Mouse (Mus musculus): ENCODE data around the gene Etl4.
A peak's percentile ranks its signal among the peaks of the same experiment; 100 is the strongest.

The Etl4 gene

GRCm38 (mm10) chr2:20763511-20764212 lies 854.1 kb downstream of the Etl4 start:
- DNase-seq (ENCODE audit: low spot score): no peak

- DNase-seq (ENCODE audit: low spot score): no peak
Measured at GRCm38 (mm10) chr2:20764566-20765090, 855.0 kb downstream of the Etl4 start.

- peak; percentile 8 for DNase-seq (ENCODE audit: low spot score)
Measured at GRCm38 (mm10) chr2:20768681-20769080, 859.1 kb downstream of the Etl4 start.

GRCm38 (mm10) chr2:20770171-20770570 lies 860.6 kb downstream of the Etl4 start:
- DNase-seq (ENCODE audit: low spot score): no peak

GRCm38 (mm10) chr2:20774462-20774861 lies 864.9 kb downstream of the Etl4 start:
- no peak for DNase-seq (ENCODE audit: low spot score)

- no peak for DNase-seq (ENCODE audit: low spot score)
Measured at GRCm38 (mm10) chr2:20776171-20776704, 866.7 kb downstream of the Etl4 start.

GRCm38 (mm10) chr2:20777931-20778330 lies 868.4 kb downstream of the Etl4 start:
- peak; percentile 31 for DNase-seq (ENCODE audit: low spot score)

- peak; percentile 18 for DNase-seq (ENCODE audit: low spot score)
Measured at GRCm38 (mm10) chr2:20779484-20780381, 870.2 kb downstream of the Etl4 start.

- no peak for DNase-seq (ENCODE audit: low spot score)
Measured at GRCm38 (mm10) chr2:20801236-20801890, 891.8 kb downstream of the Etl4 start.

- peak; percentile 10 for DNase-seq (ENCODE audit: low spot score)
Measured at GRCm38 (mm10) chr2:20811506-20811905, 901.9 kb downstream of the Etl4 start.

- no peak for DNase-seq (ENCODE audit: low spot score)
Measured at GRCm38 (mm10) chr2:20813986-20814385, 904.4 kb downstream of the Etl4 start.

- no peak for DNase-seq (ENCODE audit: low spot score)
Measured at GRCm38 (mm10) chr2:20818226-20818625, 908.6 kb downstream of the Etl4 start.

GRCm38 (mm10) chr2:20826258-20826657 lies 916.7 kb downstream of the Etl4 start:
- DNase-seq (ENCODE audit: low spot score): no peak

GRCm38 (mm10) chr2:20830882-20831281 lies 921.3 kb downstream of the Etl4 start:
- DNase-seq (ENCODE audit: low spot score): no peak

- no peak for DNase-seq (ENCODE audit: low spot score)
Measured at GRCm38 (mm10) chr2:20831608-20832406, 922.2 kb downstream of the Etl4 start.

GRCm38 (mm10) chr2:20849346-20849745 lies 939.8 kb downstream of the Etl4 start:
- no peak for DNase-seq (ENCODE audit: low spot score)

Measured in ovary, postnatal 36 days (tissue).